Mouse (Mus musculus) CH12.LX (cell line): ENCODE results near the gene Atg5.

ENCODE experiments used
- CHD1 ChIP-seq: IDR thresholded peaks from 2 replicates; pipeline ENCODE4 v1.6.1; 2012; ENCODE audit warnings: low read depth, low read length, improper control_type of control experiment, inconsistent platforms
- CTCF ChIP-seq, 2 experiments: IDR thresholded peaks in 1 of 2; conservative IDR thresholded peaks in 1 of 2; 2 replicates each; pipeline ENCODE4 v1.5.1; 2011 to 2012; ENCODE audit warnings: low read depth in 2 of 2, low read length in 2 of 2, improper control_type of control experiment in 1 of 2, inconsistent platforms in 1 of 2, mild to moderate bottlenecking in 1 of 2, moderate library complexity in 1 of 2
- E2F4 ChIP-seq: IDR thresholded peaks from 2 replicates; pipeline ENCODE4 v1.6.1; 2011; ENCODE audit warnings: low read depth, low read length, improper control_type of control experiment; ENCODE audit not compliant: insufficient replicate concordance
- ELF1 ChIP-seq: IDR thresholded peaks from 2 replicates; pipeline ENCODE4 v1.6.1; 2014; ENCODE audit warnings: low read depth, mild to moderate bottlenecking, inconsistent platforms, low read length, improper control_type of control experiment
- EP300 ChIP-seq: IDR thresholded peaks from 2 replicates; pipeline ENCODE4 v1.6.1; 2011; ENCODE audit warnings: low read length, improper control_type of control experiment
- POLR2A ChIP-seq: IDR thresholded peaks from 2 replicates; pipeline ENCODE4 v1.6.1; 2011; ENCODE audit warnings: low read depth, mild to moderate bottlenecking, improper control_type of control experiment, low read length
- USF2 ChIP-seq: conservative IDR thresholded peaks from 2 replicates; pipeline ENCODE4 v1.6.1; 2011; ENCODE audit warnings: low read depth, low read length, improper control_type of control experiment
- ZKSCAN1 ChIP-seq: IDR thresholded peaks from 2 replicates; pipeline ENCODE4 v1.6.1; 2012; ENCODE audit warnings: low read depth, inconsistent platforms, low read length, improper control_type of control experiment, borderline replicate concordance
- ZMIZ1 ChIP-seq: IDR thresholded peaks from 2 replicates; pipeline ENCODE4 v1.6.1; 2012; ENCODE audit warnings: low read depth, mild to moderate bottlenecking, inconsistent platforms, low read length, improper control_type of control experiment

DNA sequence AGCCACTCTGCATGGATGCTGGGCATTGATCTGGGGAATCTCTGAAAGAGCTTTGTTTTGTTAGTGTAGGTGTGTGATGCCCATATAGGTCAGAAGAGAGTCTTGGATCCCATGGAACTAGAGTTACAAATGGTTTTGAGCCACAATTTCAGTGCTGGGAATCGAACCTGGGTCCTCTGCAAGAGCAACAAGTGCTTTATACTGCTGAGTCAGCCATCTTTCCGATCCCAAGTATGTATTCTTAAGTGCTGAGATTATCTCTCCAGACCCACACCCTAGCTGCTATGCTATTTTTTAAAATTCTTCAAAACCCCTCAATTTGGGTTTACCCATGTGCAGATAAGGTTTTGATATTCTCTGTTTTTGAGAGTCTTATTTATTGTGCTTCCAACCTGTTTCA is 22.7 kb downstream of the Atg5 start:
- TF ChIP-seq CTCF (conservative IDR thresholded peaks at IDR 0.05 in 1 of 2, IDR thresholded peaks at IDR 0.05 in 1 of 2; ENCODE audit: low read depth in 2 of 2, low read length in 2 of 2) (no peak), ZKSCAN1 (no peak), POLR2A (no peak), ELF1 (no peak), ZMIZ1 (no peak), USF2 (no peak), E2F4 (no peak), CHD1 (no peak), EP300 (no peak)
